ENCODE assay signal across 9 mouse cellular contexts in genomic region chr5:100035950-100036349, GRCm38 (mm10). TPM values are rescaled to one million over a fixed set of nuclear protein-coding genes. Genes with fewer than 3 reads are reported as not detected.
DNase-seq lines count a peak whose midpoint lies in the region; ATAC-seq and TF ChIP-seq lines count a peak whose summit lies in the region.
"Had no signal": no experiment of that assay in that cellular context is flagged by ENCODE, and none has a peak within 500 bp of the region (broad histone marks: within the 10 kb centered on the region; RNA-seq: fewer than 3 reads in every experiment).

No protein-coding gene starts in this region.

- dilution Hi-C loops in CH12.LX (cut with MboI; ENCODE audit: extremely low pct_ligation_motif_present, extremely low pct_unique_long_range_greater_than_20kb, low sequenced_read_pairs) = no loop called here

- no peak overlapping the region for H3K27ac ChIP-seq in CH12.LX (ENCODE audit: insufficient read depth, low read depth)
- no peak overlapping the region for H3K27ac ChIP-seq in forebrain, embryonic 15.5 days (replicated peaks)
- no peak overlapping the region for H3K27ac ChIP-seq in limb, embryonic 14.5 days (replicated peaks; ENCODE audit: low read depth, low read length)

- intact Hi-C loops in gastrocnemius, postnatal 36 days (cut with DNase I) = no loop called here

- peaks cover 0 to 17% of the 10 kb centered on the region in 2 experiments; a peak in 2 of 4 replicates for H3K4me1 ChIP-seq in CH12.LX (ENCODE audit: control insufficient read depth in 1 of 2, insufficient read depth in 2 of 2)
- H3K4me1 ChIP-seq in forebrain, embryonic 15.5 days = peaks cover 49% of the 10 kb centered on the region
- peaks cover 13% of the 10 kb centered on the region for H3K4me1 ChIP-seq in limb, embryonic 14.5 days (ENCODE audit: control insufficient read depth, insufficient read depth, low read length)

- H3K9me3 ChIP-seq in CH12.LX (replicated peaks; ENCODE audit: low read length) = no peaks in the 10 kb centered on the region
- H3K9me3 ChIP-seq in forebrain, embryonic 15.5 days = no peaks in the 10 kb centered on the region
- H3K9me3 ChIP-seq in limb, embryonic 14.5 days (ENCODE audit: control insufficient read depth, low read length) = no peaks in the 10 kb centered on the region

- H3K9ac ChIP-seq in CH12.LX (ENCODE audit: insufficient read depth, low read depth) = 0 out of 2 replicates have a peak overlapping the region, but pooled peaks have one; percentile 11
- no peak overlapping the region for H3K9ac ChIP-seq in forebrain, embryonic 15.5 days (replicated peaks)
- H3K9ac ChIP-seq in limb, embryonic 14.5 days (ENCODE audit: low read depth, low read length, severe bottlenecking) = no peak overlapping the region

- H3K79me2 ChIP-seq in CH12.LX (replicated peaks; ENCODE audit: control insufficient read depth, extremely low read depth, insufficient read depth, poor library complexity, severe bottlenecking) = peaks cover 53% of the 10 kb centered on the region

- H3K27me3 ChIP-seq in CH12.LX (replicated peaks) = no peaks in the 10 kb centered on the region
- H3K27me3 ChIP-seq in forebrain, embryonic 15.5 days = no peaks in the 10 kb centered on the region
- no peaks in the 10 kb centered on the region for H3K27me3 ChIP-seq in limb, embryonic 14.5 days (ENCODE audit: control insufficient read depth, insufficient read depth, low read length)

- no peak for TF ChIP-seq CTCF in CH12.LX (conservative IDR thresholded peaks at IDR 0.05 in 1 of 2, IDR thresholded peaks at IDR 0.05 in 1 of 2; ENCODE audit: low read depth in 2 of 2, low read length in 2 of 2)

- no peak for TF ChIP-seq RAD21 in CH12.LX (IDR thresholded peaks at IDR 0.05; ENCODE audit: low read depth, low read length)

- peak; percentile 40 to 47 for DNase-seq in cerebellum, postnatal 10 days
- no peak for DNase-seq in cerebellum, postnatal 36 days
- no peak for DNase-seq in CH12.LX (ENCODE audit: extremely low read depth)
- no peak for DNase-seq in limb, embryonic 14.5 days (ENCODE audit: low spot score)
- DNase-seq in frontal cortex, postnatal 25 days (ENCODE audit: low spot score in 2 of 2) = no peak
- DNase-seq in gastrocnemius, postnatal 36 days = no peak
- DNase-seq in yolk sac, embryonic 10.5 days (ENCODE audit: low spot score) = no peak

- H3K36me3 ChIP-seq in CH12.LX (replicated peaks in 1 of 2; ENCODE audit: control insufficient read depth in 1 of 2, insufficient read depth in 1 of 2, low read length in 1 of 2) = peaks cover 34 to 62% of the 10 kb centered on the region in 2 experiments
- peaks cover 38% of the 10 kb centered on the region for H3K36me3 ChIP-seq in forebrain, embryonic 15.5 days
- H3K36me3 ChIP-seq in limb, embryonic 14.5 days (ENCODE audit: control insufficient read depth, insufficient read depth, low read length) = peaks cover 63% of the 10 kb centered on the region

- in situ Hi-C loops in CH12.LX (cut with MboI; ENCODE audit: low pct_ligation_motif_present, low pct_unique_long_range_greater_than_20kb, low sequenced_read_pairs) = no loop called here

- H3K4me2 ChIP-seq in CH12.LX (ENCODE audit: insufficient read depth, low read depth, poor library complexity, severe bottlenecking) = peak overlapping the region; percentile 79
- peak overlapping the region; percentile 76 for H3K4me2 ChIP-seq in forebrain, embryonic 15.5 days (replicated peaks)
- peak overlapping the region; percentile 94 for H3K4me2 ChIP-seq in limb, embryonic 14.5 days (replicated peaks; ENCODE audit: low read depth, low read length, severe bottlenecking)

- TF ChIP-seq POLR2A in CH12.LX (IDR thresholded peaks at IDR 0.05; ENCODE audit: low read depth, low read length) = no peak
- TF ChIP-seq POLR2A in limb, embryonic 14.5 days (IDR thresholded peaks at IDR 0.05; ENCODE audit: borderline replicate concordance, extremely low read depth, insufficient read depth, insufficient read length) = no peak

- WGBS in forebrain, embryonic 15.5 days = 32% methylated on average over 7 of the region's 7 CpGs
- whole genome bisulfite sequencing in limb, embryonic 14.5 days = 37% methylated on average over 7 of the region's 7 CpGs

- TF ChIP-seq EP300 in CH12.LX (IDR thresholded peaks at IDR 0.05; ENCODE audit: low read length) = no peak

- no peak for ATAC-seq in forebrain, embryonic 15.5 days (replicated peaks)
- no peak for ATAC-seq in limb, embryonic 14.5 days (ENCODE audit: low FRiP score, low read depth)

- peak overlapping the region in 1 of 3 experiments; percentile 22 for H3K4me3 ChIP-seq in CH12.LX (replicated peaks in 1 of 3; ENCODE audit: low read depth in 2 of 3, low read length in 2 of 3, poor library complexity in 1 of 3)
- peak overlapping the region; percentile 15; the same call in 1 of the 2 replicates for H3K4me3 ChIP-seq in forebrain, embryonic 15.5 days
- H3K4me3 ChIP-seq in limb, embryonic 14.5 days (replicated peaks; ENCODE audit: low read length) = peak overlapping the region; percentile 69

TF ChIP-seq in CH12.LX, 34 proteins besides CTCF, POLR2A, EP300 and RAD21:
- TF ChIP-seq ETS1 (conservative IDR thresholded peaks at IDR 0.05; ENCODE audit: low read depth, low read length) = no peak
- TF ChIP-seq JUND (conservative IDR thresholded peaks at IDR 0.05; ENCODE audit: low read depth, low read length) = no peak
- no peak for TF ChIP-seq RCOR1 (conservative IDR thresholded peaks at IDR 0.05; ENCODE audit: low read depth, low read length)
- TF ChIP-seq CHD2 (IDR thresholded peaks at IDR 0.05; ENCODE audit: low read length) = no peak
- no peak for TF ChIP-seq MYC (IDR thresholded peaks at IDR 0.05; ENCODE audit: low read depth, low read length)
- TF ChIP-seq ZNF384 (IDR thresholded peaks at IDR 0.05; ENCODE audit: low read depth, low read length) = no peak
- TF ChIP-seq E2F4 (IDR thresholded peaks at IDR 0.05; ENCODE audit: insufficient replicate concordance, low read depth, low read length) = no peak
- TF ChIP-seq ZC3H11A (IDR thresholded peaks at IDR 0.05; ENCODE audit: low read depth, low read length) = no peak
- TF ChIP-seq PAX5 (IDR thresholded peaks at IDR 0.05; ENCODE audit: low read length) = no peak
- no peak for TF ChIP-seq TCF12 (IDR thresholded peaks at IDR 0.05; ENCODE audit: low read depth, low read length)
- TF ChIP-seq MAZ (IDR thresholded peaks at IDR 0.05; ENCODE audit: low read depth, low read length) = no peak
- TF ChIP-seq SMC3 (IDR thresholded peaks at IDR 0.05; ENCODE audit: low read depth, low read length) = no peak
- no peak for TF ChIP-seq MXI1 (IDR thresholded peaks at IDR 0.05; ENCODE audit: low read depth, low read length)
- no peak for TF ChIP-seq MEF2A (IDR thresholded peaks at IDR 0.05; ENCODE audit: borderline replicate concordance, low read depth, low read length)
TF ChIP-seq in CH12.LX: peak in this region for 0.

RNA-seq across cellular contexts. Expression of gene Hnrnpdl, which starts 3.5 kb away (rescaled TPM):
- total RNA-seq in CH12.LX (2012; rRNA removed) = 75.6 and 97.6 TPM in 2 replicates
- 165 and 211 TPM in 2 replicates for total RNA-seq in CH12.LX (2014; rRNA removed)
- polyA plus RNA-seq in CH12.LX (2012; ENCODE audit: insufficient read length, low read depth) = 207 and 256 TPM in 2 replicates
- 256 and 258 TPM in 2 replicates for polyA plus RNA-seq in forebrain, embryonic 15.5 days (2015; fragmentation: Nextera tagmentation; extraction: Ambion mirVana)
- polyA plus RNA-seq in limb, embryonic 14.5 days (2012; rRNA removed) = 420 and 454 TPM in 2 replicates
- polyA plus RNA-seq in limb, embryonic 14.5 days (2014; fragmentation: Nextera tagmentation; extraction: Ambion mirVana) = 184 and 200 TPM in 2 replicates
- total RNA-seq in gastrocnemius, postnatal 36 days (2021) = 10 to 100 TPM; 63.2 to 70.9 TPM

RNA-seq across cellular contexts. Expression of gene Enoph1, which starts 3.8 kb away (rescaled TPM):
- total RNA-seq in CH12.LX (2012; rRNA removed) = 50.4 and 64.9 TPM in 2 replicates
- total RNA-seq in CH12.LX (2014; rRNA removed) = 67.3 and 70.9 TPM in 2 replicates
- 47.4 and 52.4 TPM in 2 replicates for polyA plus RNA-seq in CH12.LX (2012; ENCODE audit: insufficient read length, low read depth)
- polyA plus RNA-seq in forebrain, embryonic 15.5 days (2015; fragmentation: Nextera tagmentation; extraction: Ambion mirVana) = 57.6 and 58.3 TPM in 2 replicates
- polyA plus RNA-seq in limb, embryonic 14.5 days (2012; rRNA removed) = 50.5 and 52.1 TPM in 2 replicates
- polyA plus RNA-seq in limb, embryonic 14.5 days (2014; fragmentation: Nextera tagmentation; extraction: Ambion mirVana) = 39.1 and 42.8 TPM in 2 replicates
- total RNA-seq in gastrocnemius, postnatal 36 days (2021) = 1 to 10 TPM; 5.9 to 7.0 TPM

RNA-seq across cellular contexts. Expression of gene 4930524J08Rik, which starts 57.1 kb away (rescaled TPM):
- total RNA-seq in CH12.LX (2012; rRNA removed) (0.72 and 0.84 TPM in 2 replicates), CH12.LX (2014; rRNA removed) (0.50 and 1.0 TPM in 2 replicates)
- polyA plus RNA-seq in CH12.LX (2012; ENCODE audit: insufficient read length, low read depth) = 4.5 and 5.8 TPM in 2 replicates
- 2.3 and 4.5 TPM in 2 replicates for polyA plus RNA-seq in forebrain, embryonic 15.5 days (2015; fragmentation: Nextera tagmentation; extraction: Ambion mirVana)
- polyA plus RNA-seq in limb, embryonic 14.5 days (2012; rRNA removed) = 6.6 and 7.7 TPM in 2 replicates
- polyA plus RNA-seq in limb, embryonic 14.5 days (2014; fragmentation: Nextera tagmentation; extraction: Ambion mirVana) = 2.0 and 2.4 TPM in 2 replicates
- under 1 TPM in 1 of 2 experiments, not detected in 1; 0.46 TPM for total RNA-seq in gastrocnemius, postnatal 36 days (2021)
- total RNA-seq: hematopoietic stem cell, adult 5-6 weeks had no signal

RNA-seq across cellular contexts. Expression of gene Hnrnpd, which starts 57.2 kb away (rescaled TPM):
- total RNA-seq in CH12.LX (2012; rRNA removed) = 19.0 and 28.2 TPM in 2 replicates
- 41.3 and 52.2 TPM in 2 replicates for total RNA-seq in CH12.LX (2014; rRNA removed)
- 319 and 373 TPM in 2 replicates for polyA plus RNA-seq in CH12.LX (2012; ENCODE audit: insufficient read length, low read depth)
- 242 and 245 TPM in 2 replicates for polyA plus RNA-seq in forebrain, embryonic 15.5 days (2015; fragmentation: Nextera tagmentation; extraction: Ambion mirVana)
- polyA plus RNA-seq in limb, embryonic 14.5 days (2012; rRNA removed) = 224 and 369 TPM in 2 replicates
- polyA plus RNA-seq in limb, embryonic 14.5 days (2014; fragmentation: Nextera tagmentation; extraction: Ambion mirVana) = 168 and 184 TPM in 2 replicates
- 10 to 100 TPM; 51.4 to 63.8 TPM for total RNA-seq in gastrocnemius, postnatal 36 days (2021)

Comparison
In these comparisons a context has a peak if more than half of its experiments do, and no peak if none do; other contexts are left out.
1. DNase-seq: peak in cerebellum, postnatal 10 days (2 of 2); none in cerebellum, postnatal 36 days (0 of 2), CH12.LX (single experiment), limb, embryonic 14.5 days (single experiment), frontal cortex, postnatal 25 days (0 of 2), gastrocnemius, postnatal 36 days (0 of 2) and yolk sac, embryonic 10.5 days (single experiment).
2. Peak in every context shown above with its lines, with median percentiles within 50 percentile points of each other: H3K4me2 ChIP-seq.